Mouse (Mus musculus) left cerebral cortex, adult 6 months (tissue): ENCODE data around the gene Lrif1. TPM values are rescaled to one million over a fixed set of nuclear protein-coding genes. Genes with fewer than 3 reads are reported as not detected.

Experiments
- long read RNA-seq, 2 experiments: library from polyadenylated mRNA; unstranded; transcript quantifications; one replicate each; pipeline ENCODE4 v2.0.0; 2019 to 2020
- polyA plus RNA-seq: library from polyadenylated mRNA; unstranded; fragments of <200 nt; fragmentation: Nextera tagmentation; gene quantifications from 2 replicates; pipeline ENCODE4 v1.2.3, GENCODE M21; 2021

Lrif1 gene
- polyA plus RNA-seq, result 25.0 and 26.2 TPM in 2 replicates
- long read RNA-seq, experiment 1, full-length matches to known transcripts, result 45 of 60 reads
- long read RNA-seq, experiment 1, partial matches to known transcripts, result 7 of 60 reads
- long read RNA-seq, experiment 1, other reads (novel, unspliced or antisense), result 8 of 60 reads
- long read RNA-seq, experiment 2, transcript Lrif1-202 (3 exons, 929 nt), result major isoform, 9 of 27 reads
- long read RNA-seq, experiment 2, partial matches to known transcripts, result 17 of 27 reads
- long read RNA-seq, experiment 2, other reads (novel, unspliced or antisense), result 0 of 27 reads

DNA sequence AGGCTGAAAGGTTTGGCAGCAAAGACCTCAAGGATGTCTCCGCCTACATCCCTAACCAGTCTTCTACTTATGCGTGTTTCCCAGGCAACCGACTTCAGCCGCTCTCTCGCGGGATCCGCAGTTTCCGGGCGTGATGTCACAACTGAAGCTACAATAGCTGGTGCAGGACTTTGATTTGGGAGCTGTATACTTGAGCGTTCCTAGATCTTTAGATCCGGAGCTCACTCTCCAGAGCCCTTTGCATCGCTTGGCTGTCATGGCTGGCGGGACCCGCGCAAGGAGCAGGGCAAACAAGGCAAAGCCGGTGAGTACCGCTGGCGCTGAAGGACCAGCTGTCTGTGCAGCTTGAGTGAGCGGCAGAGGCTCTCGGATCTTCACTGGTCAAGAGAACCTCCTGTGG is at the start of gene Lrif1:
Lrif1 (plus strand) TSS at position 158 of the 400 bp plus-strand sequence.

Other genes starting within 250 kb of the Lrif1 start
- 0.34 and 0.56 TPM in 2 replicates for gene Dennd2d, start 202.6 kb upstream of the Lrif1 start, polyA plus RNA-seq
- 39.5 and 40.1 TPM in 2 replicates for gene Dram2, start 137.2 kb upstream of the Lrif1 start, polyA plus RNA-seq
- 43.5 and 58.3 TPM in 2 replicates for gene Cept1, start 137.2 kb upstream of the Lrif1 start, polyA plus RNA-seq
- gene Cd53, start 105.2 kb downstream of the Lrif1 start, polyA plus RNA-seq, result 8.4 and 13.8 TPM in 2 replicates
- gene Olfr266, start 141.3 kb downstream of the Lrif1 start, polyA plus RNA-seq, result not detected in 2 replicates